Mouse (Mus musculus): Measurements from ENCODE around the gene Kcnk2. TPM values are rescaled to one million over a fixed set of nuclear protein-coding genes. Genes with fewer than 3 reads are reported as not detected.

The Kcnk2 gene
- polyA plus RNA-seq, 1 experiment from 2014 or later, result 26.0 TPM

- H3K9me3 ChIP-seq (ENCODE audit: control insufficient read depth, low read length), result no peaks in the 10 kb centered on the region
- no peak overlapping the region for H3K9ac ChIP-seq (replicated peaks; ENCODE audit: low read depth, low read length)
- no peaks in the 10 kb centered on the region for H3K27me3 ChIP-seq (replicated peaks; ENCODE audit: control insufficient read depth, insufficient read depth, low read length)
- no peak overlapping the region for H3K27ac ChIP-seq (ENCODE audit: low read length)
- H3K4me3 ChIP-seq (replicated peaks; ENCODE audit: low read length), result no peak overlapping the region
- 90% methylated on average over 6 of the region's 6 CpGs for WGBS
- no peaks in the 10 kb centered on the region for H3K4me1 ChIP-seq (replicated peaks; ENCODE audit: control insufficient read depth, insufficient read depth, low read length)
- ATAC-seq, result no peak
- no peaks in the 10 kb centered on the region for H3K36me3 ChIP-seq (ENCODE audit: control insufficient read depth, insufficient read depth)
- H3K4me2 ChIP-seq (ENCODE audit: low read length), result no peak overlapping the region
These were observed 7.8 kb upstream of the Kcnk2 start for GRCm38 (mm10) chr1:189409906-189410305.

- ATAC-seq, result no peak
- Histone ChIP-seq H3K4me1 (replicated peaks; ENCODE audit: control insufficient read depth, insufficient read depth, low read length) (no peaks in the 10 kb centered on the region; the same call in 1 of the 2 replicates), H3K27me3 (replicated peaks; ENCODE audit: control insufficient read depth, insufficient read depth, low read length) (no peaks in the 10 kb centered on the region), H3K27ac (ENCODE audit: low read length) (no peak overlapping the region), H3K4me2 (ENCODE audit: low read length) (no peak overlapping the region), H3K4me3 (replicated peaks; ENCODE audit: low read length) (no peak overlapping the region), H3K36me3 (ENCODE audit: control insufficient read depth, insufficient read depth) (no peaks in the 10 kb centered on the region), H3K9me3 (ENCODE audit: control insufficient read depth, low read length) (no peaks in the 10 kb centered on the region), H3K9ac (replicated peaks; ENCODE audit: low read depth, low read length) (no peak overlapping the region)
- WGBS, result 76% methylated on average over 10 of the region's 10 CpGs
These were observed 3.1 kb upstream of the Kcnk2 start for GRCm38 (mm10) chr1:189405221-189405620.

- no peak for ATAC-seq
- H3K9me3 ChIP-seq (ENCODE audit: control insufficient read depth, low read length), result no peaks in the 10 kb centered on the region
- H3K36me3 ChIP-seq (ENCODE audit: control insufficient read depth, insufficient read depth), result no peaks in the 10 kb centered on the region
- H3K4me3 ChIP-seq (replicated peaks; ENCODE audit: low read length), result no peak overlapping the region
- H3K4me1 ChIP-seq (replicated peaks; ENCODE audit: control insufficient read depth, insufficient read depth, low read length), result no peaks in the 10 kb centered on the region; the same call in 1 of the 2 replicates
- no peaks in the 10 kb centered on the region for H3K27me3 ChIP-seq (replicated peaks; ENCODE audit: control insufficient read depth, insufficient read depth, low read length)
- H3K4me2 ChIP-seq (ENCODE audit: low read length), result no peak overlapping the region
- H3K9ac ChIP-seq (replicated peaks; ENCODE audit: low read depth, low read length), result no peak overlapping the region
- 81% methylated on average over 6 of the region's 6 CpGs for WGBS
- H3K27ac ChIP-seq (ENCODE audit: low read length), result no peak overlapping the region
These were observed 1.5 kb upstream of the Kcnk2 start for GRCm38 (mm10) chr1:189403546-189403945.

GRCm38 (mm10) chr1:189403139-189403538 lies 1.1 kb upstream of the Kcnk2 start:
- Histone ChIP-seq H3K9me3 (ENCODE audit: control insufficient read depth, low read length) (no peaks in the 10 kb centered on the region), H3K4me1 (replicated peaks; ENCODE audit: control insufficient read depth, insufficient read depth, low read length) (no peaks in the 10 kb centered on the region; the same call in 1 of the 2 replicates), H3K27ac (ENCODE audit: low read length) (no peak overlapping the region), H3K4me2 (ENCODE audit: low read length) (no peak overlapping the region), H3K36me3 (ENCODE audit: control insufficient read depth, insufficient read depth) (no peaks in the 10 kb centered on the region), H3K27me3 (replicated peaks; ENCODE audit: control insufficient read depth, insufficient read depth, low read length) (no peaks in the 10 kb centered on the region), H3K9ac (replicated peaks; ENCODE audit: low read depth, low read length) (no peak overlapping the region), H3K4me3 (replicated peaks; ENCODE audit: low read length) (no peak overlapping the region)
- 79% methylated on average over 4 of the region's 4 CpGs for WGBS
- ATAC-seq, result no peak

- Histone ChIP-seq H3K36me3 (ENCODE audit: control insufficient read depth, insufficient read depth) (no peaks in the 10 kb centered on the region), H3K4me3 (replicated peaks; ENCODE audit: low read length) (no peak overlapping the region), H3K9me3 (ENCODE audit: control insufficient read depth, low read length) (no peaks in the 10 kb centered on the region), H3K27me3 (replicated peaks; ENCODE audit: control insufficient read depth, insufficient read depth, low read length) (no peaks in the 10 kb centered on the region), H3K4me2 (ENCODE audit: low read length) (no peak overlapping the region), H3K27ac (ENCODE audit: low read length) (no peak overlapping the region), H3K4me1 (replicated peaks; ENCODE audit: control insufficient read depth, insufficient read depth, low read length) (no peaks in the 10 kb centered on the region), H3K9ac (replicated peaks; ENCODE audit: low read depth, low read length) (no peak overlapping the region)
- ATAC-seq, result no peak
- 95% methylated on average over 10 of the region's 10 CpGs for WGBS
These were observed 15.2 kb downstream of the Kcnk2 start for GRCm38 (mm10) chr1:189386848-189387247.

- H3K4me1 ChIP-seq (replicated peaks; ENCODE audit: control insufficient read depth, insufficient read depth, low read length), result no peaks in the 10 kb centered on the region
- WGBS, result 93% methylated on average over 2 of the region's 2 CpGs
- no peak for ATAC-seq
These were observed 15.9 kb downstream of the Kcnk2 start for GRCm38 (mm10) chr1:189386141-189386540.

GRCm38 (mm10) chr1:189367722-189368121 lies 34.4 kb downstream of the Kcnk2 start:
- no peak for ATAC-seq
- H3K27me3 ChIP-seq (replicated peaks; ENCODE audit: control insufficient read depth, insufficient read depth, low read length), result no peaks in the 10 kb centered on the region
- WGBS, result 86% methylated on average over 4 of the region's 4 CpGs
- no peaks in the 10 kb centered on the region for H3K9me3 ChIP-seq (ENCODE audit: control insufficient read depth, low read length)
- no peak overlapping the region for H3K27ac ChIP-seq (ENCODE audit: low read length)
- H3K4me3 ChIP-seq (replicated peaks; ENCODE audit: low read length), result no peak overlapping the region
- H3K36me3 ChIP-seq (ENCODE audit: control insufficient read depth, insufficient read depth), result no peaks in the 10 kb centered on the region
- H3K4me2 ChIP-seq (ENCODE audit: low read length), result no peak overlapping the region
- H3K9ac ChIP-seq (replicated peaks; ENCODE audit: low read depth, low read length), result no peak overlapping the region
- H3K4me1 ChIP-seq (replicated peaks; ENCODE audit: control insufficient read depth, insufficient read depth, low read length), result no peaks in the 10 kb centered on the region

More at GRCm38 (mm10) chr1:189386141-189386540, 15.9 kb downstream of the Kcnk2 start:
- no peak overlapping the region for H3K9ac ChIP-seq (replicated peaks; ENCODE audit: low read depth, low read length)
- H3K27me3 ChIP-seq (replicated peaks; ENCODE audit: control insufficient read depth, insufficient read depth, low read length), result no peaks in the 10 kb centered on the region
- H3K27ac ChIP-seq (ENCODE audit: low read length), result no peak overlapping the region
- H3K9me3 ChIP-seq (ENCODE audit: control insufficient read depth, low read length), result no peaks in the 10 kb centered on the region
- no peak overlapping the region for H3K4me3 ChIP-seq (replicated peaks; ENCODE audit: low read length)
- H3K36me3 ChIP-seq (ENCODE audit: control insufficient read depth, insufficient read depth), result no peaks in the 10 kb centered on the region
- no peak overlapping the region for H3K4me2 ChIP-seq (ENCODE audit: low read length)

GRCm38 (mm10) chr1:189364188-189364587 lies 37.9 kb downstream of the Kcnk2 start:
- H3K27ac ChIP-seq (ENCODE audit: low read length), result no peak overlapping the region
- H3K36me3 ChIP-seq (ENCODE audit: control insufficient read depth, insufficient read depth), result no peaks in the 10 kb centered on the region
- WGBS, result 75% methylated on average over 5 of the region's 5 CpGs
- no peak overlapping the region for H3K4me2 ChIP-seq (ENCODE audit: low read length)
- no peak overlapping the region for H3K4me3 ChIP-seq (replicated peaks; ENCODE audit: low read length)
- H3K4me1 ChIP-seq (replicated peaks; ENCODE audit: control insufficient read depth, insufficient read depth, low read length), result no peaks in the 10 kb centered on the region
- no peak overlapping the region for H3K9ac ChIP-seq (replicated peaks; ENCODE audit: low read depth, low read length)
- ATAC-seq, result no peak
- H3K9me3 ChIP-seq (ENCODE audit: control insufficient read depth, low read length), result no peaks in the 10 kb centered on the region
- H3K27me3 ChIP-seq (replicated peaks; ENCODE audit: control insufficient read depth, insufficient read depth, low read length), result no peaks in the 10 kb centered on the region

- H3K27me3 ChIP-seq (replicated peaks; ENCODE audit: control insufficient read depth, insufficient read depth, low read length), result no peaks in the 10 kb centered on the region
- H3K4me1 ChIP-seq (replicated peaks; ENCODE audit: control insufficient read depth, insufficient read depth, low read length), result no peaks in the 10 kb centered on the region
- H3K27ac ChIP-seq (ENCODE audit: low read length), result no peak overlapping the region
- H3K9ac ChIP-seq (replicated peaks; ENCODE audit: low read depth, low read length), result no peak overlapping the region
- H3K4me2 ChIP-seq (ENCODE audit: low read length), result no peak overlapping the region
- no peaks in the 10 kb centered on the region for H3K36me3 ChIP-seq (ENCODE audit: control insufficient read depth, insufficient read depth)
- H3K9me3 ChIP-seq (ENCODE audit: control insufficient read depth, low read length), result no peaks in the 10 kb centered on the region
- H3K4me3 ChIP-seq (replicated peaks; ENCODE audit: low read length), result no peak overlapping the region
- 57% methylated on average over 6 of the region's 6 CpGs for WGBS
- ATAC-seq, result no peak
These were observed 39.5 kb downstream of the Kcnk2 start for GRCm38 (mm10) chr1:189362579-189362978.

GRCm38 (mm10) chr1:189359699-189360098 lies 42.4 kb downstream of the Kcnk2 start:
- Histone ChIP-seq H3K4me2 (ENCODE audit: low read length) (no peak overlapping the region), H3K9ac (replicated peaks; ENCODE audit: low read depth, low read length) (no peak overlapping the region), H3K27me3 (replicated peaks; ENCODE audit: control insufficient read depth, insufficient read depth, low read length) (no peaks in the 10 kb centered on the region), H3K4me1 (replicated peaks; ENCODE audit: control insufficient read depth, insufficient read depth, low read length) (no peaks in the 10 kb centered on the region), H3K9me3 (ENCODE audit: control insufficient read depth, low read length) (no peaks in the 10 kb centered on the region), H3K4me3 (replicated peaks; ENCODE audit: low read length) (no peak overlapping the region), H3K36me3 (ENCODE audit: control insufficient read depth, insufficient read depth) (no peaks in the 10 kb centered on the region), H3K27ac (ENCODE audit: low read length) (no peak overlapping the region)
- ATAC-seq, result no peak
- 75% methylated on average over 4 of the region's 4 CpGs for whole genome bisulfite sequencing
